Mouse (Mus musculus) subcutaneous adipose tissue, adult 2 months (tissue): Measurements from ENCODE around the gene Crp. TPM values are rescaled to one million over a fixed set of nuclear protein-coding genes. Genes with fewer than 3 reads are reported as not detected.

Source experiments
- polyA plus RNA-seq: library from polyadenylated mRNA; depleted of rRNA; stranded (reverse); fragments of >200 nt; gene quantifications from 2 replicates; pipeline ENCODE4 v1.2.3, GENCODE M21; 2012; ENCODE audit warnings: low replicate concordance; rRNA removed

The Crp gene
- polyA plus RNA-seq, result 0.17 and 0.35 TPM in 2 replicates

GRCm38 (mm10) chr1:172697844-172698243 is at the start of gene Crp:
Gene Crp (plus strand): TSS chr1:172698055.

Other genes starting within 250 kb of the Crp start
- gene Slamf9, start 222.7 kb upstream of the Crp start, polyA plus RNA-seq, result 16.6 and 17.2 TPM in 2 replicates
- gene Igsf9, start 216.3 kb upstream of the Crp start, polyA plus RNA-seq, result 6.0 and 35.1 TPM in 2 replicates
- 217 and 327 TPM in 2 replicates for gene Tagln2, start 198.0 kb upstream of the Crp start, polyA plus RNA-seq
- 0.40 and 0.44 TPM in 2 replicates for gene Cfap45, start 177.3 kb upstream of the Crp start, polyA plus RNA-seq
- gene Vsig8, start 142.1 kb upstream of the Crp start, polyA plus RNA-seq, result 0.53 and 1.1 TPM in 2 replicates
- 2.6 and 7.3 TPM in 2 replicates for gene Slamf8, start 107.5 kb upstream of the Crp start, polyA plus RNA-seq
- 0.51 TPM in 1 of 2 replicates, not detected in the other for gene Fcrl6, start 95.5 kb upstream of the Crp start, polyA plus RNA-seq
- gene Dusp23, start 65.1 kb upstream of the Crp start, polyA plus RNA-seq, result 33.3 and 47.8 TPM in 2 replicates
- not detected in 2 replicates for gene Apcs, start 197.0 kb downstream of the Crp start, polyA plus RNA-seq